8 mouse cellular contexts compared by ENCODE assay signal in genomic region chr9:103302666-103303065, GRCm38 (mm10). TPM values are rescaled to one million over a fixed set of nuclear protein-coding genes. Genes with fewer than 3 reads are reported as not detected.
A peak's percentile ranks its signal among the peaks of the same experiment; 100 is the strongest.
DNase-seq lines count a peak whose midpoint lies in the region; ATAC-seq and TF ChIP-seq lines count a peak whose summit lies in the region.

No protein-coding gene starts in this region.

- no peak overlapping the region for H3K9ac ChIP-seq in lung, embryonic 16.5 days (ENCODE audit: low read length)

- H3K4me3 ChIP-seq in G1E (ENCODE audit: low read depth, low read length), result no peak overlapping the region
- H3K4me3 ChIP-seq in gastrocnemius, adult 2 months, result no peak overlapping the region
- no peak overlapping the region for H3K4me3 ChIP-seq in layer of hippocampus, adult 2 months
- no peak overlapping the region for H3K4me3 ChIP-seq in lung, embryonic 16.5 days (ENCODE audit: low read length)

- WGBS in lung, embryonic 16.5 days, result 47% methylated on average over 3 of the region's 3 CpGs

- ATAC-seq in CD4-positive, CD25-positive, alpha-beta regulatory T cell, adult 4 months, result no peak
- no peak for ATAC-seq in G1E (ENCODE audit: extremely low read depth, insufficient number of reproducible peaks, low FRiP score, poor library complexity, severe bottlenecking)
- peak; percentile 14; the same call in 1 of the 2 replicates for ATAC-seq in lung, embryonic 16.5 days (ENCODE audit: low read depth)

- H3K36me3 ChIP-seq in G1E (replicated peaks), result peaks cover 33% of the 10 kb centered on the region
- no peaks in the 10 kb centered on the region for H3K36me3 ChIP-seq in lung, embryonic 16.5 days (ENCODE audit: control insufficient read depth, insufficient read depth, low read length)

- peak; percentile 66 for TF ChIP-seq CTCF in G1E (IDR thresholded peaks at IDR 0.05; ENCODE audit: low read depth, low read length)
- TF ChIP-seq CTCF in gastrocnemius, adult 2 months (IDR thresholded peaks at IDR 0.05), result peak; percentile 89
- peak; percentile 91 for TF ChIP-seq CTCF in layer of hippocampus, adult 2 months (conservative IDR thresholded peaks at IDR 0.05)

- no peak overlapping the region for H3K4me2 ChIP-seq in lung, embryonic 16.5 days (ENCODE audit: low read depth, low read length)

- no peak overlapping the region for H3K27ac ChIP-seq in gastrocnemius, adult 2 months
- no peak overlapping the region for H3K27ac ChIP-seq in layer of hippocampus, adult 2 months
- peak overlapping the region; percentile 75; the same call in 1 of the 2 replicates for H3K27ac ChIP-seq in lung, embryonic 16.5 days (ENCODE audit: low read length)

- no peaks in the 10 kb centered on the region for H3K27me3 ChIP-seq in G1E (ENCODE audit: insufficient read depth, low read length)
- H3K27me3 ChIP-seq in lung, embryonic 16.5 days (ENCODE audit: control insufficient read depth, insufficient read depth, low read depth, low read length), result no peaks in the 10 kb centered on the region

- peaks cover 26% of the 10 kb centered on the region for H3K4me1 ChIP-seq in G1E (ENCODE audit: insufficient read depth, low read depth, low read length)
- peaks cover 17% of the 10 kb centered on the region for H3K4me1 ChIP-seq in lung, embryonic 16.5 days (replicated peaks; ENCODE audit: control insufficient read depth, insufficient read depth, low read length)

- intact Hi-C loops in gastrocnemius, adult 2 months (cut with DNase I), result loop anchor here (1.0 to 10.0 kb wide), 3 partner anchors 94 to 678 kb away; partner anchors contain the start of genes Anapc13 and Cep63

- no peaks in the 10 kb centered on the region for H3K9me3 ChIP-seq in G1E (replicated peaks)
- H3K9me3 ChIP-seq in lung, embryonic 16.5 days (ENCODE audit: control insufficient read depth, low read length), result no peaks in the 10 kb centered on the region

- DNase-seq in CD4-positive, CD25-positive, alpha-beta regulatory T cell, adult 2 months (ENCODE audit: low read depth, low spot score), result peak; percentile 72
- DNase-seq in G1E (ENCODE audit: low spot score), result no peak
- DNase-seq in cerebellum, adult 8-10 months, result peak; percentile 49
- DNase-seq in gastrocnemius, adult 2 months, result peak; percentile 52
- peak; percentile 44 to 74 for DNase-seq in layer of hippocampus, adult 2 months (ENCODE audit: low spot score in 2 of 2)
- DNase-seq in right cerebral cortex, postnatal 36 days (ENCODE audit: low spot score in 2 of 2), result peak; percentile 12 to 33

RNA-seq across cellular contexts. Expression of gene 1300017J02Rik, which starts 2.2 kb away (rescaled TPM):
- not detected for polyA plus RNA-seq in CD4-positive, CD25-positive, alpha-beta regulatory T cell, adult 4 months (2017; shearing (Covaris generic))
- total RNA-seq in G1E (2014; fragmentation: Nextera tagmentation) (31.0 and 42.4 TPM in 2 replicates), G1E (2017) (29.9 and 31.9 TPM in 2 replicates)
- polyA plus RNA-seq in G1E (2012), result 5.7 and 6.9 TPM in 2 replicates
- total RNA-seq in gastrocnemius, adult 2 months (2021), result not detected
- 1 to 10 TPM in 1 of 2 experiments, not detected in 1; 1.2 TPM for total RNA-seq in layer of hippocampus, adult 2 months (2021)
- polyA plus RNA-seq in lung, embryonic 16.5 days (2015; fragmentation: Nextera tagmentation; extraction: Ambion mirVana), result 2.3 and 4.0 TPM in 2 replicates

RNA-seq across cellular contexts. Expression of gene Topbp1, which starts 2.3 kb away (rescaled TPM):
- polyA plus RNA-seq in CD4-positive, CD25-positive, alpha-beta regulatory T cell, adult 4 months (2017; shearing (Covaris generic)), result 10 to 100 TPM; 25.0 to 27.5 TPM
- 449 and 472 TPM in 2 replicates for total RNA-seq in G1E (2014; fragmentation: Nextera tagmentation)
- 273 and 298 TPM in 2 replicates for total RNA-seq in G1E (2017)
- 40.9 and 59.7 TPM in 2 replicates for polyA plus RNA-seq in G1E (2012)
- 1 to 10 TPM; 6.1 to 6.7 TPM for total RNA-seq in gastrocnemius, adult 2 months (2021)
- 10 to 100 TPM; 22.4 to 22.7 TPM for total RNA-seq in layer of hippocampus, adult 2 months (2021)
- 57.7 and 64.0 TPM in 2 replicates for polyA plus RNA-seq in lung, embryonic 16.5 days (2015; fragmentation: Nextera tagmentation; extraction: Ambion mirVana)

Comparison
In these comparisons a context has a peak if more than half of its experiments do, and no peak if none do; other contexts are left out.
1. RNA of gene 1300017J02Rik, which starts 2.2 kb away (total RNA-seq): 29.9 to 42.4 TPM in G1E; 1.2 TPM in layer of hippocampus, adult 2 months and not detected in gastrocnemius, adult 2 months; every median in the first group is over 10 times any median in the second.
2. RNA of gene Topbp1, which starts 2.3 kb away (total RNA-seq): 273 to 472 TPM in G1E; 22.4 to 22.7 TPM in layer of hippocampus, adult 2 months and 6.1 to 6.7 TPM in gastrocnemius, adult 2 months; every median in the first group is over 10 times any median in the second.
3. Peak in every context shown above with its lines, with median percentiles within 50 percentile points of each other: CTCF ChIP-seq.